Mouse (Mus musculus) embryonic facial prominence, embryonic 11.5 days (tissue): Measurements from ENCODE around the gene Foxc2. TPM values are rescaled to one million over a fixed set of nuclear protein-coding genes. Genes with fewer than 3 reads are reported as not detected.
A peak's percentile ranks its signal among the peaks of the same experiment; 100 is the strongest.

ENCODE experiments used
- ATAC-seq: fragments of 200-750 bp; cut with Nextera tagmentation; replicated peaks from 2 replicates; pipeline ENCODE4 v1.8.0; 2017; ENCODE audit warnings: low read depth; ENCODE audit not compliant: insufficient number of reproducible peaks, low FRiP score, low TSS enrichment
- DNase-seq: peaks from one replicate; pipeline ENCODE4 v3.0.0-alpha.2; 2015; ENCODE audit warnings: low spot score
- H3K27ac ChIP-seq: fragments of 300-500 bp; sonication (generic); replicated peaks from 2 replicates; pipeline ENCODE4 v1.5.1; 2014; ENCODE audit warnings: mild to moderate bottlenecking, low read depth, low read length, control low read depth
- H3K27me3 ChIP-seq: fragments of 300-500 bp; sonication (generic); 2 replicates; pipeline ENCODE4 v1.6.1; 2014; ENCODE audit warnings: mild to moderate bottlenecking, low read length, moderate library complexity, mixed read lengths; ENCODE audit not compliant: control insufficient read depth, insufficient read depth
- H3K36me3 ChIP-seq: fragments of 300-500 bp; sonication (generic); replicated peaks from 2 replicates; pipeline ENCODE4 v1.6.1; 2014; ENCODE audit warnings: low read depth, mild to moderate bottlenecking, low read length, moderate library complexity, mixed read lengths; ENCODE audit not compliant: control insufficient read depth, insufficient read depth
- H3K4me1 ChIP-seq: fragments of 300-500 bp; sonication (generic); 2 replicates; pipeline ENCODE4 v1.6.1; 2014; ENCODE audit warnings: low read length, mixed read lengths; ENCODE audit not compliant: control insufficient read depth, insufficient read depth
- H3K4me2 ChIP-seq: fragments of 300-500 bp; sonication (generic); 2 replicates; pipeline ENCODE4 v1.6.1; 2014; ENCODE audit warnings: low read depth, mild to moderate bottlenecking, control low read depth, low read length, moderate library complexity
- H3K4me3 ChIP-seq: fragments of 300-500 bp; sonication (generic); 2 replicates; pipeline ENCODE4 v1.5.1; 2014; ENCODE audit warnings: low read depth, low read length, control low read depth
- H3K9ac ChIP-seq: fragments of 300-500 bp; sonication (generic); replicated peaks from 2 replicates; pipeline ENCODE4 v1.6.1; 2014; ENCODE audit warnings: mild to moderate bottlenecking, control low read depth, low read length
- H3K9me3 ChIP-seq: fragments of 300-500 bp; sonication (generic); replicated peaks from 2 replicates; pipeline ENCODE4 v1.6.1; 2016; ENCODE audit warnings: mild to moderate bottlenecking, low read length, inconsistent platforms, mixed read lengths; ENCODE audit not compliant: control insufficient read depth
- WGBS: fragments of 180-500 bp; shearing (Covaris S2); extraction: QIAGEN DNeasy Blood & Tissue Kit; methylation state at CpG from one replicate; pipeline ENCODE4 v1.1.7; 2014; 5-methylcytosine and 5-hydroxymethylcytosine counted together
- polyA plus RNA-seq: library from polyadenylated mRNA; unstranded; fragments of >200 nt; fragmentation: Nextera tagmentation; extraction: Ambion mirVana; gene quantifications from 2 replicates; pipeline ENCODE4 v1.2.1, GENCODE M21; 2014

The Foxc2 gene
- 15.1 and 15.7 TPM in 2 replicates for polyA plus RNA-seq

DNA sequence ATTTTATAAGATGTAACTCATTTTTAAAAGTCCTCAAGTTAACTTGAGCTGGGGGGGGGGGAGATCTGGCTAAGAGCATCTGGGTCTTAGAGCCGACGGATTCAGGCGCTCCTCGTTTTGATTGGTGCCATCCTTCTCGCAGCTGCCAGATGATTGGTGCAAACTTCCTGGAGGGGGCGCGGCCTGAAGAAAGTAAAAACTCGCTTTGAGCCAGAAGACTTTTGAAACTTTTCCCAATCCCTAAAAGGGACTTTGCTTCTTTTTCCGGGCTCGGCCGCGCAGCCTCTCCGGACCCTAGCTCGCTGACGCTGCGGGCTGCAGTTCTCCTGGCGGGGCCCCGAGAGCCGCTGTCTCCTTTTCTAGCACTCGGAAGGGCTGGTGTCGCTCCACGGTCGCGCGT lies at the start of gene Foxc2:
Gene Foxc2 (plus strand): TSS at position 224 of the 400 bp plus-strand sequence.
- H3K4me2 ChIP-seq = peak within 1 kb of the TSS; percentile 88
- ATAC-seq = 0 out of 2 replicates have a peak, but pooled peaks have one; percentile 13
- peak within 1 kb of the TSS; percentile 67 for H3K4me3 ChIP-seq
- peaks cover 45% of the 10 kb centered on the region for H3K27me3 ChIP-seq
- peak within 1 kb of the TSS; percentile 89 for H3K27ac ChIP-seq
- WGBS = under 1% methylated on average over 25 of the region's 25 CpGs
- H3K36me3 ChIP-seq = no peaks in the 10 kb centered on the region
- H3K9ac ChIP-seq = peak within 1 kb of the TSS; percentile 85
- peaks cover 9% of the 10 kb centered on the region for H3K4me1 ChIP-seq
- DNase-seq = peak; percentile 96
- H3K9me3 ChIP-seq = no peaks in the 10 kb centered on the region

DNA sequence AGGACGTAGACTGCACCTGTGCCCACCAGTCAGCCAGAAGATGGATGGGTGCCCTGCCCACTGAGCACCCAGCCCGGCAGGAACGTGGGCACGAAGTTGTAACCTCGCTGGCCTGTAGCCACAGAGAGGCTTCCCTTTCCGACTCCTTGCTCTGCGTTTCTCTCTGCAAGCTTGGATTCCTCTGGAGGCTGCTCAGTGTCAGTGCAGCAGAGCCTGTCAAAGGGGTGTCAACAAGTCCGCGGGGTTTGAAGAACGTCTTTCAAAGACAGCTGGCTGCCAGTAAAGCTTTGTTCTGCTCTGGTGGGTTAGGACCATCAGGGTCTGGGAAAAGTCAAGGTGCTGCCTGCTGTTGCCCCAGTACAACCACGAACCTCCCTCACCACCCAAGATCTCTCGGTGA lies 44.5 kb upstream of the Foxc2 start:
- Histone ChIP-seq H3K4me2 (no peak overlapping the region), H3K9me3 (no peaks in the 10 kb centered on the region), H3K36me3 (no peaks in the 10 kb centered on the region), H3K9ac (no peak overlapping the region), H3K27me3 (peaks cover 61% of the 10 kb centered on the region), H3K4me3 (no peak overlapping the region), H3K4me1 (peaks cover 8% of the 10 kb centered on the region), H3K27ac (no peak overlapping the region)
- ATAC-seq (no peak), DNase-seq (no peak)
- WGBS = 2% methylated on average over 12 of the region's 12 CpGs

DNA sequence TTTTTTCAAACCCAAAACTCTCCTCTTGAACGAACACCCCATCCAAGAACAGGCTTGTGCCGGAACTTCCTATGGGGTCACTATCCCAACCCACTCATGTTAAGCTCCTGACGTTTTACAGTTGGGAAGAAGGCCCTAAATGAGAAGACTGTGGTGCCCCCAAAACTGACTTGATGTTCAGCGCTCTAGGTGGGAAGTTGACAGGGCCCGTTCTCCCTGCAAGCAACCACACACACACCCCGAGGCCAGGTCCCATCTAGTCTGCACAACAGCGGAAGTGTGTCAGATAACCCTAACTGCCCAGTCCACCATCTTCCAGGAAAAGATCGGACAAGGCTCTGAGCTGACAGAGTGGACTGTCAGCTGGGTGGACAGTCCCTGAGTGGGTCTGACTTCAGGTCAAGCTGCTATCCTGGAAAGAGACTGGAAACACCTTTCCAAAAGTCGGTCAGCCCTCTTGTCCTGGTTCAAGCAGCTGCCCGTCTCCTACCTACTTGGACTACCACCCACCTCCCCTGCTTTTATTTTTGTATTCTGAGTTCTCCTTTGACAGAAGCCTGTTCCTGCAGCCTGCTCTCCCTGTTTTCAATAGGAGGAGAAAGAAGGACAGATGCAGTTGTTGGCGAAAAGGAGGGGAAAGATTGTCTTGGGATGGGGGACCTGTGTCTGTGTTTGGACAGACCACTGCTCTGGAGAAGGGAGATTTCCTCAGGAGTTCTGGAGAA lies 43.4 kb upstream of the Foxc2 start:
- peaks cover 8% of the 10 kb centered on the region for H3K4me1 ChIP-seq
- 7% methylated on average over 11 of the region's 11 CpGs for WGBS
- H3K9me3 ChIP-seq = no peaks in the 10 kb centered on the region
- DNase-seq (no peak), ATAC-seq (no peak)
- H3K36me3 ChIP-seq = no peaks in the 10 kb centered on the region
- peaks cover 72% of the 10 kb centered on the region for H3K27me3 ChIP-seq
- no peak overlapping the region for H3K4me2 ChIP-seq
- H3K9ac ChIP-seq = no peak overlapping the region; the same call in 1 of the 2 replicates
- no peak overlapping the region for H3K4me3 ChIP-seq
- no peak overlapping the region for H3K27ac ChIP-seq

DNA sequence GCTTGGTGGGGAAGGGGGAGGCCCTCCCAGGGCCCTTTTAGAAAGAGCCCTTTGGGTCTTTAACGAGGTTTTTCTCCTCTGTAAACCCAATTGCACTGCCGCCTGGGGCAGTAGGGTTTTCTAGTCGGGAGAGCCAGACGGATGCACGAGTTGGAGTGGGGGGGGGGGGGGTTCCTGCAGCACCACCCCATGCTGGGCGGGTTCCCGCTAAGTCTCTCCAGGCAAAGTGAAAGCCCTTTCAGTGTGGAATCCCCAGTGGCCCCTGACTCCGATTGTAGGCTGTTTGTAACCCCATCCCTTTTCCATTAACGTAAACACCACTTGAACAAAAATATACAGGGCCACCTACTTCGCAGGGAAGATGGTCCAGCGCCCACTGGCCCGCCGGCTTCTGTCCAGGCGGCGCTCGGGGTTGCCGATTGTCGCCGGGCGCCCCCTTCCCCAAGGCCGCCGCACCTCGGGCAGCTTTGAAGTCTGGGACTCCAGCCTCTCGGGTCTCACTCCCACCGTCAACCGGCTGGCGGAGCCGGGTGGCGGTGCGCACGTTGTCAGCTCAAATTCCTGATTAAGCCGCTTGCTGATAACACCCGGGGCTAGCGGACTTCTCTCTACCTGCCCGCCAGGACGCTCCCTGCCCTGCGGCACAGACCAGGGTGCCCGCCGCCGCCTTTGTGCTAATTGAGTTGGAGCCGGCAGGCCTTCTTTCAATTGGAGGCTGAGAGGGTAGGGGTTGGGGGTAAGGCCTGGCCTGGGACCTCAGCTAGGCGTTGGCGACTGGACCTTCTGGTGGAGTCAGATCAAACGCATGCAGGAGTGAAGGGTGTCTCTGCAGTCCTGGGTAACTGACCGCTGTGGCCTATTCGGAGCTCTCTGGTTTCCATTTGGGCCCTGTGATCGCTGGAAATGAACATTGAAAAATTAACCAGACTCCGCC lies 42.5 kb upstream of the Foxc2 start:
- DNase-seq = no peak
- ATAC-seq = no peak
- WGBS = 1% methylated on average over 48 of the region's 48 CpGs
- Histone ChIP-seq H3K4me2 (peak overlapping the region; percentile 26), H3K36me3 (no peaks in the 10 kb centered on the region), H3K27ac (no peak overlapping the region), H3K4me3 (peak overlapping the region; percentile 18), H3K27me3 (peaks cover 78% of the 10 kb centered on the region), H3K4me1 (peaks cover 8% of the 10 kb centered on the region), H3K9ac (peak overlapping the region; percentile 18), H3K9me3 (no peaks in the 10 kb centered on the region)

DNA sequence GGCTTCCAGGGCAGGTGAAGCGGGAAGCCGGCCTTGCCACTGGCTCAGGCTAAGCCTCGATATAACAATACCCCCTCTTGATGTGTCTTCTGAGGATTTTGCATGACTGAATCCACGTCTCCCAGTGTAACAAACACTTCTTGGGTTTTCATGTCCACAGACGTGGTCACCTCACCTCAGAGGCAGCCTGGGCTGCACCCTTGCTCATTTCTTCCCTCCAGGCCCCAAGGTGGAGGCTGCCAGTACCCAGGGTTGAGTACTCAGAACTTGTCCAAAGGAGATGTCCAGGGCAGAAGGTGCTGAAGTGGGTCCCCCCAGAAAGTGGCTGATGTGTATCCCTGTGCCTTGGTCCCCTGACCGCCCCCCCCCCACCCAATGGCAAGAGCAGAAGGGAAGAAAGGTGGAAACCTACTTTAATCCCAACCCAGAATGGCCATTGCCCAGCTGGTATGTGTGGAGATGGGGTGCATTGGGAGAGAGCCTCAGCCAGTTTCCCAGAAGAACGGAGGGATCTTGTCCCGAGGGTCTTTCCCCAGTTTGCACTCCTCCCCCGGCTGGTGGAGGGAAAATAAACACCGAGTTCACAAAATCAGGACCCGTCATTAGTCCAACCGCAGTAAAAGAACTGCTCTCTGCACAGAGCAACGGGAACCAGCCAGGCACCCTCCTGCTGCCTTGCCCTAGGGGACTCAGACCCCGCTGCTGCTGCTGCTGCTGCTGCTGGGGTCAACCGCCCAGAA lies 41.7 kb upstream of the Foxc2 start:
- no peaks in the 10 kb centered on the region for H3K36me3 ChIP-seq
- peaks cover 87% of the 10 kb centered on the region for H3K27me3 ChIP-seq
- WGBS = 1% methylated on average over 14 of the region's 15 CpGs
- H3K9me3 ChIP-seq = no peaks in the 10 kb centered on the region
- DNase-seq (no peak), ATAC-seq (no peak)
- no peak overlapping the region for H3K4me2 ChIP-seq
- H3K4me3 ChIP-seq = no peak overlapping the region
- H3K9ac ChIP-seq = no peak overlapping the region
- peaks cover 8% of the 10 kb centered on the region for H3K4me1 ChIP-seq
- H3K27ac ChIP-seq = no peak overlapping the region

DNA sequence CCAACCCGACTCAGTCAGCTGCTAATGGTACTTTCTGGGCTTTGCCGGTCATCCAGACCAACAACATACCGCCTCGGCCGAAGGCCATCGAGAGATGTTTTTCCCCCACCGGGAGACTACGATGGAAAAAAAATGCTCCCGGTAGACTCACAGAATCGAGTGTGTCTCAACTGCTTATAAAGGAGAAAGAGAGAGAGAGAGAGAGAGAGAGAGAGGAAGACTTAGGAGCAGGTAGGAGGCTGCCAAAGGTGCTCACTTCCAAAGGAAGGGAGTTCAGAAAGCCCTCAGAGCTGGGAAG lies 41.2 kb upstream of the Foxc2 start:
- Histone ChIP-seq H3K4me1 (peaks cover 8% of the 10 kb centered on the region), H3K9me3 (no peaks in the 10 kb centered on the region), H3K9ac (no peak overlapping the region), H3K27me3 (peaks cover 89% of the 10 kb centered on the region), H3K4me3 (no peak overlapping the region), H3K4me2 (no peak overlapping the region), H3K36me3 (no peaks in the 10 kb centered on the region), H3K27ac (no peak overlapping the region)
- WGBS = 0% methylated on average over 10 of the region's 10 CpGs
- DNase-seq (no peak), ATAC-seq (no peak)

DNA sequence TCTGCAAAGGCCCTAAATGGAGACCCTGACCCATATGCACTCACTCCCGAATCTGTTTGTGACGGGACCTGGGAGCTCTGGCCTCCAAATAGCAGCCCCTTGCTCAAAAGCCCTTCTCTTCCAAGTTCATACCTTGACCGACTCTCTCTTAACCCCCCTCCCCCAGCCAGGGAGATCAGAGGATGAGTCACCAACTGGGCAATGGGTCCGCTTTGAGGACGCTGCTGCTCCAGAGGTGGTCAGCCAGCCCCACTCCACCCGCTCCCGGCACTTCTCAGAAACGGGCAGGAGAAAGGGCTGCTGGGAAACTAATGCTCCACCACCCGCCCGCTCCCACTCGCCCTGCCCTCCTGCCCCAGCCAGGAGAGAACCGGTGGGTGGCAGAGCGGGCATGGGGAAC lies 40.0 kb upstream of the Foxc2 start:
- DNase-seq (no peak), ATAC-seq (no peak)
- Histone ChIP-seq H3K9ac (no peak overlapping the region), H3K27ac (no peak overlapping the region), H3K4me2 (no peak overlapping the region), H3K36me3 (no peaks in the 10 kb centered on the region), H3K4me1 (peaks cover 11% of the 10 kb centered on the region), H3K9me3 (no peaks in the 10 kb centered on the region), H3K27me3 (peaks cover 89% of the 10 kb centered on the region), H3K4me3 (no peak overlapping the region)
- 5% methylated on average over 13 of the region's 13 CpGs for WGBS
